In the genomic region with DNA sequence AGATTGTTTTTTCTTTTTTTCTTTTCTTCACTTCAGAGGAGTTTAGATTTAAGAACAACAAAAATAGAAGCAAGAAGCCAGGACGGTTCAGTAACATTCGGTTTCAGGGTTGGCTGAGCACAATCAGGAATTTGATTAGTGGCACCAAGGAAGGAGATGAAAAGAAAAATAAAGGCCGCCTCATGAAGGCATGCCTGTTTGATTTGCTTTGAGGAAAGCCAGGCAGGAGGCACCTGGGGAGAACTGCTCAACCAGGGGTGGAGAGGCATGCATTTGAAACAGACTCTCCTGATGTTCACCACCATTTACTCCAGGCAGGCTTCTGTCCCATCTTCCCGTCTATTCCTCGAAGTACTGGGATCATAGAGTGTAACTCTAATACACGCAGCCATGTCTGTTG, we compare ENCODE assay signal across 26 mouse cellular contexts. TPM values are rescaled to one million over a fixed set of nuclear protein-coding genes. Genes with fewer than 3 reads are reported as not detected.
A peak's percentile ranks its signal among the peaks of the same experiment; 100 is the strongest.
DNase-seq lines count a peak whose midpoint lies in the region; ATAC-seq and TF ChIP-seq lines count a peak whose summit lies in the region.
"Had no signal": no experiment of that assay in that cellular context is flagged by ENCODE, and none has a peak within 500 bp of the region (broad histone marks: within the 10 kb centered on the region; RNA-seq: fewer than 3 reads in every experiment).

No protein-coding gene starts in this region.

- H3K27me3 ChIP-seq in kidney, embryonic 14.5 days (ENCODE audit: control insufficient read depth, insufficient read depth, low read length): no peaks in the 10 kb centered on the region
- H3K27me3 ChIP-seq in kidney, embryonic 16.5 days (ENCODE audit: insufficient read depth, low read length): no peaks in the 10 kb centered on the region
- H3K27me3 ChIP-seq: forebrain, embryonic 12.5 days had no signal

- no peaks in the 10 kb centered on the region for H3K9me3 ChIP-seq in kidney, embryonic 14.5 days (ENCODE audit: control insufficient read depth, low read length)
- H3K9me3 ChIP-seq in kidney, embryonic 16.5 days (ENCODE audit: low read length): no peaks in the 10 kb centered on the region
- H3K9me3 ChIP-seq: embryonic facial prominence, embryonic 13.5 days; embryonic facial prominence, embryonic 15.5 days; forebrain, embryonic 10.5 days; forebrain, embryonic 12.5 days; G1E had no signal

- no peak for DNase-seq in kidney, postnatal 14 days
- no peak for DNase-seq in kidney, postnatal 10 days
- peak; percentile 7 for DNase-seq in brain, embryonic 14.5 days (ENCODE audit: low read depth)
- DNase-seq: adrenal gland, adult 8-10 months; adrenal gland, postnatal 14 days; adrenal gland, postnatal 36 days; B cell, adult 2 months; cerebellum, adult 11 months; cerebellum, adult 18-20 months; cerebellum, adult 8-10 months; cerebellum, adult 9-11 months; cerebellum, postnatal 14 days; cerebellum, postnatal 36 days had no signal

- no peak overlapping the region for H3K27ac ChIP-seq in kidney, embryonic 14.5 days (ENCODE audit: low read depth, low read length)
- no peak overlapping the region for H3K27ac ChIP-seq in kidney, embryonic 16.5 days (ENCODE audit: low read length)
- H3K27ac ChIP-seq: embryonic facial prominence, embryonic 13.5 days; embryonic facial prominence, embryonic 15.5 days; forebrain, embryonic 10.5 days; forebrain, embryonic 12.5 days had no signal

- H3K36me3 ChIP-seq in kidney, embryonic 14.5 days (ENCODE audit: control insufficient read depth, insufficient read depth, low read length): no peaks in the 10 kb centered on the region
- no peaks in the 10 kb centered on the region for H3K36me3 ChIP-seq in kidney, embryonic 16.5 days (ENCODE audit: insufficient read depth, low read length)
- H3K36me3 ChIP-seq: embryonic facial prominence, embryonic 13.5 days; embryonic facial prominence, embryonic 15.5 days; forebrain, embryonic 10.5 days; forebrain, embryonic 12.5 days; G1E had no signal

- WGBS in kidney, embryonic 14.5 days: 43% methylated on average over 6 of the region's 6 CpGs
- WGBS in kidney, embryonic 16.5 days: 41% methylated on average over 6 of the region's 6 CpGs

- ATAC-seq in kidney, embryonic 14.5 days (ENCODE audit: low FRiP score, low TSS enrichment): peak; percentile 51; the same call in 1 of the 2 replicates
- ATAC-seq in kidney, embryonic 16.5 days (ENCODE audit: low FRiP score, low TSS enrichment): peak; percentile 76
- ATAC-seq: activated CD4-positive, CD25-positive, alpha-beta regulatory T cell, adult 4 months; CD4-positive, CD25-positive, alpha-beta regulatory T cell, adult 4 months; forebrain, embryonic 14.5 days; forebrain, embryonic 16.5 days; Patski had no signal

- TF ChIP-seq CTCF in brain, embryonic 14.5 days (IDR thresholded peaks at IDR 0.05; ENCODE audit: borderline replicate concordance, extremely low read depth, insufficient read depth, insufficient read length): no peak

- no peak for TF ChIP-seq POLR2A in brain, embryonic 14.5 days (IDR thresholded peaks at IDR 0.05; ENCODE audit: borderline replicate concordance, extremely low read depth, insufficient read depth, insufficient read length, poor library complexity, severe bottlenecking)

- H3K9ac ChIP-seq in kidney, embryonic 14.5 days (ENCODE audit: low read depth, low read length): no peak overlapping the region
- H3K9ac ChIP-seq in kidney, embryonic 16.5 days (replicated peaks; ENCODE audit: low read length): no peak overlapping the region
- H3K9ac ChIP-seq: embryonic facial prominence, embryonic 13.5 days; embryonic facial prominence, embryonic 15.5 days; forebrain, embryonic 12.5 days had no signal

- H3K4me1 ChIP-seq in kidney, embryonic 14.5 days (ENCODE audit: control insufficient read depth, insufficient read depth, low read length): no peaks in the 10 kb centered on the region
- peaks cover 5% of the 10 kb centered on the region; the same call in 1 of the 2 replicates for H3K4me1 ChIP-seq in kidney, embryonic 16.5 days (ENCODE audit: insufficient read depth, low read length)
- H3K4me1 ChIP-seq: embryonic facial prominence, embryonic 13.5 days; embryonic facial prominence, embryonic 15.5 days; forebrain, embryonic 10.5 days; forebrain, embryonic 12.5 days had no signal

- H3K4me2 ChIP-seq in kidney, embryonic 14.5 days (replicated peaks; ENCODE audit: low read depth, low read length): no peak overlapping the region
- H3K4me2 ChIP-seq in kidney, embryonic 16.5 days (replicated peaks; ENCODE audit: low read depth, low read length): no peak overlapping the region
- H3K4me2 ChIP-seq: embryonic facial prominence, embryonic 13.5 days; embryonic facial prominence, embryonic 15.5 days; forebrain, embryonic 12.5 days had no signal

- H3K4me3 ChIP-seq in kidney, embryonic 14.5 days (ENCODE audit: low read length): no peak overlapping the region
- H3K4me3 ChIP-seq in kidney, embryonic 16.5 days (ENCODE audit: low read length): no peak overlapping the region
- H3K4me3 ChIP-seq: embryonic facial prominence, embryonic 13.5 days; embryonic facial prominence, embryonic 15.5 days; erythroblast, embryonic 14.5 days; forebrain, embryonic 10.5 days; forebrain, embryonic 12.5 days had no signal

RNA-seq across cellular contexts. Expression of gene Ddx18, which starts 34.1 kb away (rescaled TPM):
- polyA plus RNA-seq in kidney, embryonic 14.5 days (2014; fragmentation: Nextera tagmentation; extraction: Ambion mirVana): 82.6 and 104 TPM in 2 replicates
- polyA plus RNA-seq in kidney, embryonic 16.5 days (2015; fragmentation: Nextera tagmentation; extraction: Ambion mirVana): 55.9 and 65.9 TPM in 2 replicates
- 54.0 and 59.4 TPM in 2 replicates for polyA plus RNA-seq in brain, embryonic 14.5 days (2012; rRNA removed)
